Mouse (Mus musculus): ENCODE measurements around the gene Rpl22l1. TPM values are rescaled to one million over a fixed set of nuclear protein-coding genes. Genes with fewer than 3 reads are reported as not detected.

The Rpl22l1 gene
- polyA plus RNA-seq, 1 experiment: 5.6 TPM

DNA sequence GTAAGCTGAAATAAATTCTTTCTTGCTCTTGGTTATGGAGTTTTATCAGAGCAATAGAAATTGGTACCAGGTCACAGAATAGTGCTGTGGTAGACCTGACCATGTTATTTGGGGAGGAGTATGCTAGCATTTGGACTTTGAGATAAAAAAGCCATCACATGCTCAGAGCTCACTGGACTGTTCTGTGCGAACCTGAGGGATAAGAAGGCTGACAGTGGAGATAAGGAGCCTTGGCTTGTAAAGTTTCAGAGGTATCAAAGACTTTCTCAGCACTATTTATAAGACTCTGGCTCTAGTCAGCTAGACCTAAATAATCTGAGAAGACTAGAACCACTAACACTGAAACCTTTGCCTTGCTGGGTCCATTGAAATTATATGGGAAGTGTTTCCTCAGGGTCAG, 29.3 kb upstream of the Rpl22l1 start:
- no peaks in the 10 kb centered on the region for H3K36me3 ChIP-seq (ENCODE audit: control insufficient read depth, insufficient read depth, low read length)
- H3K27ac ChIP-seq (ENCODE audit: insufficient read depth, low read length): 0 out of 2 replicates have a peak overlapping the region, but pooled peaks have one; percentile 13
- DNase-seq (ENCODE audit: low read depth in 1 of 2, low spot score in 2 of 2): no peak
- WGBS: 85% methylated on average over 1 of the region's 1 CpGs
- TF ChIP-seq CTCF (IDR thresholded peaks at IDR 0.05; ENCODE audit: extremely low read depth, insufficient read depth, insufficient read length, insufficient replicate concordance) (no peak), POLR2A (IDR thresholded peaks at IDR 0.05; ENCODE audit: low read depth, low read length) (no peak)
- no peaks in the 10 kb centered on the region for H3K27me3 ChIP-seq (ENCODE audit: control insufficient read depth, insufficient read depth, low read length)
- no peak overlapping the region for H3K4me3 ChIP-seq (ENCODE audit: extremely low read depth, insufficient read depth, insufficient read length)
- H3K4me1 ChIP-seq (ENCODE audit: control insufficient read depth, insufficient read depth, insufficient read length): peaks cover 3% of the 10 kb centered on the region

DNA sequence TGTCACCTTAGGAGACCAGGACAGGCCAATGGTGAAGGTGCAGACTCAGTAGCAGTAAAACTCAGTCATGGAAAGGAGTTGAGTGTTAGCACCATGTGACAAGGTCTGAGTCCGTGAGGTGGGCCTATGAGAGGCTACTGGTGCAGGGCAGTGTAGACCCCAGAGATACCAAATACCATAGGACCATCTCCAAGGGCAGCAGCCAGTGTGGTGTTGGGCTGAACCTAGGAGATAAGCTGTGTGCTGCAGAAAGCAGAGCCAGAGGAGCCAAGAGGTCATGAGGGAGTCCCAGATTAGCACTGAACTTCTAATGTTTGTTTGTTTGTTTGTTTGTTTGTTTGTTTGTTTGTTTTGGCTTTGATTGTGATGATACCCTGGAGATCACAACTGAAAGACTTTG, 28.7 kb upstream of the Rpl22l1 start:
- peak overlapping the region; percentile 13; the same call in 1 of the 2 replicates for H3K27ac ChIP-seq (ENCODE audit: insufficient read depth, low read length)
- H3K4me1 ChIP-seq (ENCODE audit: control insufficient read depth, insufficient read depth, insufficient read length): peaks cover 6% of the 10 kb centered on the region
- DNase-seq (ENCODE audit: low read depth in 1 of 2, low spot score in 2 of 2): no peak
- no peak overlapping the region for H3K4me3 ChIP-seq (ENCODE audit: extremely low read depth, insufficient read depth, insufficient read length)
- no peaks in the 10 kb centered on the region for H3K36me3 ChIP-seq (ENCODE audit: control insufficient read depth, insufficient read depth, low read length)
- no peak for TF ChIP-seq CTCF (IDR thresholded peaks at IDR 0.05; ENCODE audit: extremely low read depth, insufficient read depth, insufficient read length, insufficient replicate concordance)
- no peak for TF ChIP-seq POLR2A (IDR thresholded peaks at IDR 0.05; ENCODE audit: low read depth, low read length)
- 69% methylated on average over 1 of the region's 1 CpGs for WGBS
- H3K27me3 ChIP-seq (ENCODE audit: control insufficient read depth, insufficient read depth, low read length): peaks cover 3% of the 10 kb centered on the region

GRCm38 (mm10) chr3:28780511-28780910, 24.7 kb upstream of the Rpl22l1 start:
- TF ChIP-seq POLR2A (IDR thresholded peaks at IDR 0.05; ENCODE audit: low read depth, low read length) (no peak), CTCF (IDR thresholded peaks at IDR 0.05; ENCODE audit: extremely low read depth, insufficient read depth, insufficient read length, insufficient replicate concordance) (no peak)
- Histone ChIP-seq H3K27me3 (ENCODE audit: control insufficient read depth, insufficient read depth, low read length) (peaks cover 6% of the 10 kb centered on the region), H3K27ac (ENCODE audit: insufficient read depth, low read length) (no peak overlapping the region), H3K36me3 (ENCODE audit: control insufficient read depth, insufficient read depth, low read length) (no peaks in the 10 kb centered on the region), H3K4me1 (ENCODE audit: control insufficient read depth, insufficient read depth, insufficient read length) (peaks cover 11% of the 10 kb centered on the region), H3K4me3 (ENCODE audit: extremely low read depth, insufficient read depth, insufficient read length) (no peak overlapping the region)
- DNase-seq (ENCODE audit: low read depth in 1 of 2, low spot score in 2 of 2): no peak
- WGBS: 75% methylated on average over 9 of the region's 9 CpGs

- peak within 1 kb of the TSS; percentile 72 for H3K4me3 ChIP-seq (ENCODE audit: extremely low read depth, insufficient read depth, insufficient read length)
- H3K27ac ChIP-seq (ENCODE audit: insufficient read depth, low read length): no peak within 1 kb of the TSS
- H3K36me3 ChIP-seq (ENCODE audit: control insufficient read depth, insufficient read depth, low read length): no peaks in the 10 kb centered on the region
- peak; percentile 77 to 91 for DNase-seq (ENCODE audit: low read depth in 1 of 2, low spot score in 2 of 2)
- TF ChIP-seq POLR2A (IDR thresholded peaks at IDR 0.05; ENCODE audit: low read depth, low read length) (no peak), CTCF (IDR thresholded peaks at IDR 0.05; ENCODE audit: extremely low read depth, insufficient read depth, insufficient read length, insufficient replicate concordance) (no peak)
- 4% methylated on average over 44 of the region's 46 CpGs for WGBS
- H3K27me3 ChIP-seq (ENCODE audit: control insufficient read depth, insufficient read depth, low read length): peaks cover 6% of the 10 kb centered on the region
- H3K4me1 ChIP-seq (ENCODE audit: control insufficient read depth, insufficient read depth, insufficient read length): peaks cover 11% of the 10 kb centered on the region
Measured at GRCm38 (mm10) chr3:28780994-28781393, 24.2 kb upstream of the Rpl22l1 start, which contains the start of gene Eif5a2. TSS of gene Eif5a2 (plus strand) at chr3:28781276.

DNA sequence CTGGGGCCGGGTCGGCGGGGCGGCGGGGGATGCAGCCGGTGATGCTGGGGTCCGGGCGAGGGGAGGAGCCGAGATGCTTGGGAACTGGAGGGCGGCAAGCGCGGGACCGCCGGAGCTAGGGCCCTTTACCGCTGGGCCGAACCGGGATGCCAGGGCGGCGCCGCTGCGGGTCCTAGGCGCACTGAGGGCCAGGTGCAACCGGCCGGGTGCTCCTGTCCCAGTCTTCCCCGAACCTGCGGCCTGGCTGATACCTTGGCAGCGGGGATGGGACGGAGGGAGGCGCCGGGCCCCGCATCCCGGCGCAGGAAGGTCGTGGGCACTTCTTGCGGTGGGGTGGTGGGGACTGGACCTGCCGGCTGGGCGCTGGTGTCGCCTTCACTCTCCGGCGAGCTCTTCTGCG, 23.8 kb upstream of the Rpl22l1 start:
- H3K27ac ChIP-seq (ENCODE audit: insufficient read depth, low read length): no peak overlapping the region

DNA sequence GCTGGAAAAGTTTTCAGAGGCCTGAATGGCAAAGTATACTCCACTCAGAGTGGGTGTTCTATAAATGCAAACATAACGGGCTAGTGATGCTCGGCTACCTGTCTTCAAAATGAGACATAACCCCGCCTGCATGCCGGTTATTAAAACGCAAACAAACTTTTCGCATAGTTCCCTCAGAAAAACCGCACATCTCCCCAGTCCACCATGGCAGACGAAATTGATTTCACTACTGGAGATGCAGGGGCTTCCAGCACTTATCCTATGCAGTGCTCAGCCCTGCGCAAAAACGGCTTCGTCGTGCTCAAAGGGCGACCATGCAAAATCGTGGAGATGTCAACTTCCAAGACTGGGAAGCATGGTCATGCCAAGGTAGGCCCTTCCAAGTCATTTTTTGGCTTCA, 23.4 kb upstream of the Rpl22l1 start:
- Histone ChIP-seq H3K4me1 (ENCODE audit: control insufficient read depth, insufficient read depth, insufficient read length) (peaks cover 11% of the 10 kb centered on the region), H3K4me3 (ENCODE audit: extremely low read depth, insufficient read depth, insufficient read length) (peak overlapping the region; percentile 72), H3K27me3 (ENCODE audit: control insufficient read depth, insufficient read depth, low read length) (peaks cover 6% of the 10 kb centered on the region), H3K36me3 (ENCODE audit: control insufficient read depth, insufficient read depth, low read length) (no peaks in the 10 kb centered on the region), H3K27ac (ENCODE audit: insufficient read depth, low read length) (no peak overlapping the region)
- 48% methylated on average over 14 of the region's 14 CpGs for WGBS
- no peak for TF ChIP-seq CTCF (IDR thresholded peaks at IDR 0.05; ENCODE audit: extremely low read depth, insufficient read depth, insufficient read length, insufficient replicate concordance)
- no peak for TF ChIP-seq POLR2A (IDR thresholded peaks at IDR 0.05; ENCODE audit: low read depth, low read length)
- no peak for DNase-seq (ENCODE audit: low read depth in 1 of 2, low spot score in 2 of 2)

More for the DNA sequence above, 23.8 kb upstream of the Rpl22l1 start:
- Histone ChIP-seq H3K4me3 (ENCODE audit: extremely low read depth, insufficient read depth, insufficient read length) (peak overlapping the region; percentile 72), H3K27me3 (ENCODE audit: control insufficient read depth, insufficient read depth, low read length) (peaks cover 6% of the 10 kb centered on the region), H3K36me3 (ENCODE audit: control insufficient read depth, insufficient read depth, low read length) (no peaks in the 10 kb centered on the region), H3K4me1 (ENCODE audit: control insufficient read depth, insufficient read depth, insufficient read length) (peaks cover 11% of the 10 kb centered on the region)
- DNase-seq (ENCODE audit: low read depth in 1 of 2, low spot score in 2 of 2): no peak
- WGBS: 2% methylated on average over 37 of the region's 41 CpGs
- no peak for TF ChIP-seq POLR2A (IDR thresholded peaks at IDR 0.05; ENCODE audit: low read depth, low read length)
- TF ChIP-seq CTCF (IDR thresholded peaks at IDR 0.05; ENCODE audit: extremely low read depth, insufficient read depth, insufficient read length, insufficient replicate concordance): no peak

DNA sequence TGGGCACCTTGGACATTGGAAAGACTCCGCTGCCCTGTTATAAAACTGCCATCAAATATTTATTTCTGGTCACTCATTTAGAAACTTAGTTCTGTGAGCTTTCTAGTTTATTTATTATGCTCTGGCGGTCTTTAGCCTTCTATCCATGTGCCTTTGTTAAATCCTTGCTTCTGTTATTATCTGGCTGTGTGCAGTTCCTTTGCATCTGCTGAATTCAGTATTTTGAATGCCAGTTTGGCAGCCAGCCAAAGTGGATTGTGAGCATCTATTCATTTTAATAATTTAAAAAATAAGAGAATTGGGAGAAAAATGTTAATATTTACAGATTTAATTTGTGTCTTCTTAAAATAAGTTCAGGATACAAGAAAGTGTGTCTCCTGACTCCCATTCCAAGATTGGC, 21.1 kb upstream of the Rpl22l1 start:
- TF ChIP-seq POLR2A (IDR thresholded peaks at IDR 0.05; ENCODE audit: low read depth, low read length) (no peak), CTCF (IDR thresholded peaks at IDR 0.05; ENCODE audit: extremely low read depth, insufficient read depth, insufficient read length, insufficient replicate concordance) (no peak)
- WGBS: 91% methylated on average over 2 of the region's 2 CpGs
- H3K4me3 ChIP-seq (ENCODE audit: extremely low read depth, insufficient read depth, insufficient read length): no peak overlapping the region

More for the DNA sequence above, 21.1 kb upstream of the Rpl22l1 start:
- H3K27ac ChIP-seq (ENCODE audit: insufficient read depth, low read length): no peak overlapping the region
- peaks cover 6% of the 10 kb centered on the region for H3K27me3 ChIP-seq (ENCODE audit: control insufficient read depth, insufficient read depth, low read length)
- H3K36me3 ChIP-seq (ENCODE audit: control insufficient read depth, insufficient read depth, low read length): no peaks in the 10 kb centered on the region
- peaks cover 11% of the 10 kb centered on the region for H3K4me1 ChIP-seq (ENCODE audit: control insufficient read depth, insufficient read depth, insufficient read length)
- no peak for DNase-seq (ENCODE audit: low read depth in 1 of 2, low spot score in 2 of 2)
